Mouse (Mus musculus) megakaryocyte, embryonic 14.5 days (primary cell): Measurements from ENCODE around the gene Prm1. TPM values are rescaled to one million over a fixed set of nuclear protein-coding genes. Genes with fewer than 3 reads are reported as not detected.
A peak's percentile ranks its signal among the peaks of the same experiment; 100 is the strongest.

Source experiments
- H3K27me3 ChIP-seq: replicated peaks from 2 replicates; pipeline ENCODE3; 2012; ENCODE audit warnings: inconsistent platforms
- H3K36me3 ChIP-seq: replicated peaks from 2 replicates; pipeline ENCODE3; 2012; ENCODE audit warnings: low read length, inconsistent platforms, mixed read lengths
- H3K4me1 ChIP-seq: 2 replicates; pipeline ENCODE4 v1.6.1; 2012; ENCODE audit warnings: inconsistent platforms
- H3K4me3 ChIP-seq: replicated peaks from 2 replicates; pipeline ENCODE3; 2012; ENCODE audit warnings: moderate library complexity, mild to moderate bottlenecking, inconsistent platforms
- H3K9me3 ChIP-seq: 2 replicates; pipeline ENCODE4 v1.6.1; 2012; ENCODE audit warnings: inconsistent platforms
- FLI1 ChIP-seq: IDR thresholded peaks from 2 replicates; pipeline ENCODE4 v1.6.1; 2012; ENCODE audit warnings: low read length, inconsistent platforms, mixed read lengths
- GATA1 ChIP-seq: IDR thresholded peaks from 3 replicates; pipeline ENCODE4 v1.6.1; 2012; ENCODE audit warnings: mixed read lengths, low read length, inconsistent platforms, borderline replicate concordance
- polyA plus RNA-seq: library from polyadenylated mRNA; stranded (reverse); fragments of >175 nt; gene quantifications from 2 replicates; pipeline ENCODE4 v1.2.3, GENCODE M21; 2012; ENCODE audit warnings: low replicate concordance; ENCODE audit not compliant: insufficient read depth

Prm1 gene
- polyA plus RNA-seq, 1 experiment = not detected

GRCm38 (mm10) chr16:10756168-10756567 lies 49.5 kb downstream of the Prm1 start:
- peaks cover 40% of the 10 kb centered on the region for H3K27me3 ChIP-seq
- peaks cover 93% of the 10 kb centered on the region for H3K4me1 ChIP-seq
- no peaks in the 10 kb centered on the region for H3K36me3 ChIP-seq
- H3K9me3 ChIP-seq = no peaks in the 10 kb centered on the region
- TF ChIP-seq FLI1 (no peak), GATA1 (no peak)
- H3K4me3 ChIP-seq = no peak overlapping the region

GRCm38 (mm10) chr16:10754521-10755296 lies 50.9 kb downstream of the Prm1 start:
- peaks cover 42% of the 10 kb centered on the region for H3K27me3 ChIP-seq
- H3K4me1 ChIP-seq = peaks cover 93% of the 10 kb centered on the region
- H3K9me3 ChIP-seq = no peaks in the 10 kb centered on the region
- peak overlapping the region; percentile 59 for H3K4me3 ChIP-seq
- TF ChIP-seq GATA1 = no peak
- no peak for TF ChIP-seq FLI1
- H3K36me3 ChIP-seq = no peaks in the 10 kb centered on the region

- Histone ChIP-seq H3K4me3 (no peak overlapping the region), H3K36me3 (peaks cover 7% of the 10 kb centered on the region), H3K4me1 (peaks cover 75% of the 10 kb centered on the region), H3K9me3 (no peaks in the 10 kb centered on the region), H3K27me3 (peaks cover 39% of the 10 kb centered on the region)
- TF ChIP-seq GATA1 (no peak), FLI1 (no peak)
Observed at GRCm38 (mm10) chr16:10749824-10750223, 55.8 kb downstream of the Prm1 start.

DNA sequence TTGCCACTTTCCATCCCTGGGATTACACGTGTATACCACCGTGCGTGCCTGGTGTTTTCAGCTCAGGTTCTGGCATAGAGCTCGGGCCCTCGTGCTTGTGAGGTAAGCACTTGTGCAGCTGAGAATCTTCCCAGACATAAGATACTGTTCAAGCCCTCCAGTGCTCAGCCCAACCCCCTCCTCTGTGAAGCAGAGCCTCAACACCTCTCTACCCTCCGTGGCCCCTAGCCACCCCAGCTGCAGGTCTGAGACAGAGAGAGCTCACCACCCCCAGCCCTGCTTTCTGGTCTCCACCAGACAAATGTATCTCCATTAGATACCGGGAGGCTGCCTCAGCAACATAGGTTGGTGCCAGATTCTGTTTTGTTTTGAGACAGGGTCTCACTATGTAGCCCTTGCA lies 56.4 kb downstream of the Prm1 start:
- TF ChIP-seq FLI1 = no peak
- no peak for TF ChIP-seq GATA1
- no peaks in the 10 kb centered on the region for H3K9me3 ChIP-seq
- peaks cover 75% of the 10 kb centered on the region for H3K4me1 ChIP-seq
- H3K36me3 ChIP-seq = peaks cover 7% of the 10 kb centered on the region
- H3K4me3 ChIP-seq = no peak overlapping the region
- peaks cover 40% of the 10 kb centered on the region for H3K27me3 ChIP-seq

Other genes starting within 250 kb of the Prm1 start
- 13.2 and 35.3 TPM in 2 replicates for gene Socs1, start 20.3 kb downstream of the Prm1 start, polyA plus RNA-seq
- not detected in 2 replicates for gene Tnp2, start 17.2 kb downstream of the Prm1 start, polyA plus RNA-seq
- not detected in 2 replicates for gene Prm3, start 14.9 kb downstream of the Prm1 start, polyA plus RNA-seq
- gene Prm2, start 9.7 kb downstream of the Prm1 start, polyA plus RNA-seq = not detected in 2 replicates
- gene Gm11172, start 7.1 kb upstream of the Prm1 start, polyA plus RNA-seq = not detected in 2 replicates
- gene Rmi2, start 29.2 kb upstream of the Prm1 start, polyA plus RNA-seq = 0.53 and 0.60 TPM in 2 replicates